Mouse (Mus musculus): ENCODE results near the gene Entpd3. TPM values are rescaled to one million over a fixed set of nuclear protein-coding genes. Genes with fewer than 3 reads are reported as not detected.

The Entpd3 gene
- total RNA-seq (2023) = not detected

GRCm38 (mm10) chr9:120539662-120540251, at the start of gene Entpd3:
Gene Entpd3, plus strand, starts transcription at chr9:120539818.

GRCm38 (mm10) chr9:120492010-120492399, 47.6 kb upstream of the Entpd3 start, which contains the start of gene Eif1b:
Gene Eif1b, plus strand, starts transcription at chr9:120492232.

GRCm38 (mm10) chr9:120570741-120571592, 31.3 kb downstream of the Entpd3 start, which contains the start of gene Rpl14:
Gene Rpl14, plus strand, starts transcription at chr9:120571444.

Other genes with a start within 250 kb of the Entpd3 start
- gene Myrip, start 238.3 kb upstream of the Entpd3 start, total RNA-seq (2023) = not detected
- gene Eif1b, start 47.6 kb upstream of the Entpd3 start, total RNA-seq (2023) = 10 to 100 TPM; 52.4 TPM
- gene Rpl14, start 31.6 kb downstream of the Entpd3 start, total RNA-seq (2023) = 100 to 1,000 TPM; 818 to 840 TPM

All from B cell, adult 67 days (primary cell).